Mouse (Mus musculus) liver, embryonic 14.5 days (tissue): Measurements from ENCODE around the gene Fars2. TPM values are rescaled to one million over a fixed set of nuclear protein-coding genes. Genes with fewer than 3 reads are reported as not detected.

Experiments used
- ATAC-seq: fragments of 200-750 bp; cut with Nextera tagmentation; 2 replicates; pipeline ENCODE4 v1.8.0; 2017; ENCODE audit warnings: moderate number of reproducible peaks, mild to moderate bottlenecking, moderate library complexity; ENCODE audit not compliant: insufficient read depth
- DNase-seq, 3 experiments: peaks; one replicate each; pipeline ENCODE4 v3.0.0-alpha.2; 2012 to 2013; ENCODE audit warnings: low read depth in 3 of 3, low spot score in 3 of 3
- H3K27ac ChIP-seq: fragments of 300-500 bp; sonication (generic); 2 replicates; pipeline ENCODE4 v1.5.1; 2014; ENCODE audit warnings: moderate library complexity, mild to moderate bottlenecking, control low read depth, inconsistent platforms
- H3K27me3 ChIP-seq: fragments of 300-500 bp; sonication (generic); 2 replicates; pipeline ENCODE4 v1.6.1; 2014; ENCODE audit warnings: mild to moderate bottlenecking, low read length, moderate library complexity; ENCODE audit not compliant: control insufficient read depth, insufficient read depth
- H3K36me3 ChIP-seq: fragments of 300-500 bp; sonication (generic); replicated peaks from 2 replicates; pipeline ENCODE4 v1.6.1; 2014; ENCODE audit warnings: low read depth; ENCODE audit not compliant: control insufficient read depth, insufficient read depth
- H3K4me1 ChIP-seq, 2 experiments: fragments of 200-500 bp in 1 of 2; fragments of 300-500 bp in 1 of 2; sonication (generic) in 1 of 2; replicated peaks; 2 replicates each; pipeline ENCODE4 v1.6.1; 2012 to 2014; ENCODE audit warnings: antibody characterized with exemption in 1 of 2, inconsistent platforms in 1 of 2, low read length in 1 of 2; ENCODE audit not compliant: control insufficient read depth in 2 of 2, insufficient read depth in 2 of 2
- H3K4me2 ChIP-seq: fragments of 300-500 bp; sonication (generic); 2 replicates; pipeline ENCODE4 v1.6.1; 2014; ENCODE audit warnings: low read depth, mild to moderate bottlenecking, control low read depth, moderate library complexity
- H3K4me3 ChIP-seq, 2 experiments: fragments of 200-500 bp in 1 of 2; fragments of 300-500 bp in 1 of 2; sonication (generic) in 1 of 2; 2 replicates each; pipeline ENCODE4 v1.5.1; 2012 to 2014; ENCODE audit warnings: low read depth in 2 of 2, low read length in 2 of 2, mild to moderate bottlenecking in 2 of 2, control low read depth in 1 of 2, inconsistent platforms in 1 of 2, moderate library complexity in 1 of 2; ENCODE audit not compliant: insufficient read depth in 1 of 2
- H3K9ac ChIP-seq: fragments of 300-500 bp; sonication (generic); replicated peaks from 2 replicates; pipeline ENCODE4 v1.6.1; 2014; ENCODE audit warnings: mild to moderate bottlenecking, control low read depth, moderate library complexity
- H3K9me3 ChIP-seq: fragments of 300-500 bp; sonication (generic); 2 replicates; pipeline ENCODE4 v1.6.1; 2016; ENCODE audit warnings: low read length, mixed read lengths; ENCODE audit not compliant: control insufficient read depth
- CTCF ChIP-seq: IDR thresholded peaks from 2 replicates; pipeline ENCODE4 v1.5.1; 2016; ENCODE audit warnings: antibody characterized with exemption, low read depth, control low read depth
- EP300 ChIP-seq: IDR thresholded peaks from 2 replicates; pipeline ENCODE4 v1.6.1; 2016; ENCODE audit warnings: antibody characterized with exemption, low read depth
- WGBS: fragments of 180-500 bp; shearing (Covaris S2); extraction: QIAGEN DNeasy Blood & Tissue Kit; methylation state at CpG from one replicate; pipeline ENCODE4 v1.1.7; 2014; ENCODE audit not compliant: insufficient replicate concordance; 5-methylcytosine and 5-hydroxymethylcytosine counted together
- polyA plus RNA-seq, 2 experiments: library from polyadenylated mRNA; depleted of rRNA in 1 of 2; stranded (reverse) in 1 of 2; unstranded in 1 of 2; fragments of >200 nt; fragmentation: Nextera tagmentation in 1 of 2; extraction: Ambion mirVana in 1 of 2; gene quantifications; 2 replicates each; pipeline versions ENCODE4 v1.2.1 to v1.2.3; 2012 to 2014

The Fars2 gene
- polyA plus RNA-seq, 2 experiments: 18.8 to 23.0 TPM

DNA sequence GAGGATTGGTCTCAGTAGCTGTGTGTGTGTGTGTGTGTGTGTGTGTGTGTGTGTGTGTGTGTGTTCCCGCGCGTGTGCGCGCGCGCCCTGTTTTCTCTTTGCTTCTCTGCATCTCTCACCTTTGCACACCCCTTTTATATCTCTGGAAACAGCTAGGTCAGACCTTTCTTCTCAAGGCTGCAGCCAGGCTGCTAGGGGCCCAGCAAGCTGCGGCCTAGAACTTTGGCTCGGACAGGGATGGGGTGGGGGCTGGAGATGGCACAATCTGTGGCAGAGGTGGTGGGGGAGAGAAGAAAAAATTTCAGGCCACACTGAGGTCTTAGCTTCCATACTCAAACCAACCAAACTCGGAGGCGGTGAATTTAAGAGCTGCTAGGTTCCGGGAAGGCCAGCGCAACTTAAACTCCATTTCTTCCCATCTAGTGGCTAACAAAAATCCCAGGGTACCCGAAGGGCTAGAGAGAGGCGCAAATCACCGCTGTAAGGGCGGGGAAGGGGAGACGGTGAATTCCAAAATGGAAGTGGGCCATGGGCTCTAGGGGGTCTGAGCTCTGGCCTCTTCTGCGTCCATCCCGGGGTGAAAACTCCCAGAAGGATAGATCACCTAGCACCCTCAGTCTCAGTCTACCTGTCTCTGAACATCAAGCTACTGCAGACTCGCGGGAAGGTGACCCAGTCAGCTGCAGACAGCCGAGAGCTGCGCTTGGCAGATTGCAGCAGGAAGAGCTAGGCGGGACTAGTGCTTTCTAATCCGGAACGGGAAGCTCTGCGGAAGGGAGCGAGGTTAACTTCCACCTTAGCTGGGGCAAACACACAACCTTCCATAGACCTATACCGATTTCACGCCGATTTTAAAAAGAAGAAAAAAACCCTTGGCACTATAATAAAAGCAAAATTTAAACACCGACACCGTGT lies 614.1 kb downstream of the Fars2 start:
- Histone ChIP-seq H3K9ac (no peak overlapping the region), H3K27me3 (peaks cover 96% of the 10 kb centered on the region), H3K9me3 (no peaks in the 10 kb centered on the region), H3K4me2 (peak overlapping the region; percentile 58), H3K36me3 (no peaks in the 10 kb centered on the region), H3K4me3 (peak overlapping the region; percentile 14 to 39), H3K27ac (no peak overlapping the region), H3K4me1 (no peaks in the 10 kb centered on the region)
- ATAC-seq (no peak), DNase-seq (no peak)
- TF ChIP-seq EP300 (no peak), CTCF (no peak)
- WGBS: 6% methylated on average over 34 of the region's 34 CpGs

DNA sequence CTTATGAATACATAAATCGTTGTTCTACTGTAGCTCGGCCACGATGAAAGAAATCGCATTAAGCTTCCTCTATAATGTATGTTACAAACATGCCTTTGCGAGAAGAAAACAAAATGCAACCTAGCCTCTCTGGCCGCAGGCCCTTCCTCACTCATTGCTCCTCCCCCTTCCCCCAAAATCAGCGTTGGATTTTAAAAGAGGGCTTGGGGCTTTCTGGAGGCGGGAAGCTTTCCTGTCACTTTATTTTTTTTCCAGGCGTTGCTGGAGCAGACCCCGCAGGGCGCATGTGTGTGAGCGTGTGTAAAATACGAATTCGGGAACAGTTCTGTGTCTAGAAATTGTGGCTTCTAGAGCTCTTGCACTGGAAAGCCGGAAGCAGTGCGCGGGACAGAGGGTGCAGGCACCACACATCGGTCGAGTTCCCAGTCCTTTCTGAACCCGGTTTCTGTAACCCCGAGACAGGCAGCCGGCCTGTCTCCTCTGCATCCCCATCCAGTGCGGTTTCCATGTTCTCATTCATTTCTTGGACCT lies 614.8 kb downstream of the Fars2 start:
- peak overlapping the region; percentile 25 to 39; a peak in 3 of 4 replicates for H3K4me3 ChIP-seq
- no peaks in the 10 kb centered on the region for H3K36me3 ChIP-seq
- no peak overlapping the region for H3K27ac ChIP-seq
- H3K4me2 ChIP-seq: peak overlapping the region; percentile 58
- H3K9me3 ChIP-seq: no peaks in the 10 kb centered on the region
- TF ChIP-seq EP300 (no peak), CTCF (no peak)
- no peaks in the 10 kb centered on the region; a peak in 1 of 4 replicates for H3K4me1 ChIP-seq
- ATAC-seq (no peak), DNase-seq (no peak)
- under 1% methylated on average over 23 of the region's 23 CpGs for WGBS
- H3K27me3 ChIP-seq: peaks cover 95% of the 10 kb centered on the region
- no peak overlapping the region for H3K9ac ChIP-seq

DNA sequence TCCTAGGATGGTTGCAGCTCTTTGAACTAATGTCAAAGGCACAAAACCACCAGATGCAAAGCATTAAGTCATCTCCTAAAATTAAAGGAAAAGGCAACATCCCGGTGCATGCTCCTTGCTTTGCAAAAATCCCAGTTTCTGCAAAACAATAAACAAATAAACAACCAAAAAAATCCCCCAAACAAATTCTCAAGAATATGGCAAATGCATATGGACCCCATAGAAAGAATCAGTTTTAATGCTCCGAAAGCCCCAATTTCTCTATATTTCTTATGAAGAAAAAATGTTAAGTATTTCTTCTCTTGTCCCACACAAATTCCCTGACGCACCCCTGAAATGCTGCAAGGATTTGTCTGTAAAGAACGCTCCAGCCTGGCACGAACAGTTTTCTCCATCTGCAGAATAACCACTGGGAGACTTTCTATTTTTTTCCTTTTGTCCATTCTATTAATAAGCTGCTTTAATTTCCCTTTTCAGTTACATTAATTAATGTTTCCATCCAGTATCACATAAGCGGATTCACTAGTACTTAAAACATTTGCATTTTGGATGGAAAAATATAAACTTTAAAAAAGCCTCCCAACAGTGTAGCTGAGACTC lies 615.8 kb downstream of the Fars2 start:
- TF ChIP-seq EP300 (no peak), CTCF (no peak)
- Histone ChIP-seq H3K4me2 (peak overlapping the region; percentile 58), H3K36me3 (no peaks in the 10 kb centered on the region), H3K4me3 (peak overlapping the region in 1 of 2 experiments; percentile 38; a peak in 2 of 4 replicates), H3K27ac (no peak overlapping the region), H3K9ac (no peak overlapping the region), H3K9me3 (no peaks in the 10 kb centered on the region), H3K4me1 (no peaks in the 10 kb centered on the region; a peak in 1 of 4 replicates), H3K27me3 (peaks cover 88% of the 10 kb centered on the region)
- 8% methylated on average over 6 of the region's 6 CpGs for WGBS
- ATAC-seq (no peak), DNase-seq (no peak)

DNA sequence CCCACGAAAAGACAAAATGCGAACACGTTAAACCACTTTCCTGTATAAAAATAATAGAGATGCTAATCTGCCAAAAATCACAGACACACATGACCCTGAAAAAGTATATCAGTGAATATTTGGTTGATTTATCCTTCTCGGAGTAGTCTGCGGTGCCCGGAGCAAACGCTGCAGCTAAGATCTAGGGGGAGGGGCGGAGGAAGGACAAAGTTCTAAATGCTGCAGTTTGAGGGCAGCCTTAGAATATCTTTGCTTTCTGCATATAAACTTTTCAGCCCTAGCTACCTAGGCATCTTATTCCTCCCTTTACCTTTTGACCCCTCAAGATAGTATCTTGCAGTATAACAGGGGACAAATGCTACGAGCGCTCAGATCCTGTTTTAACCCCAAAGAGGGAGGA lies 616.4 kb downstream of the Fars2 start:
- Histone ChIP-seq H3K9me3 (no peaks in the 10 kb centered on the region), H3K4me2 (no peak overlapping the region), H3K9ac (no peak overlapping the region), H3K4me1 (no peaks in the 10 kb centered on the region; a peak in 1 of 4 replicates), H3K27ac (no peak overlapping the region), H3K27me3 (peaks cover 83% of the 10 kb centered on the region), H3K36me3 (no peaks in the 10 kb centered on the region), H3K4me3 (peak overlapping the region in 1 of 2 experiments; percentile 38; a peak in 2 of 4 replicates)
- TF ChIP-seq EP300 (no peak), CTCF (no peak)
- DNase-seq (no peak), ATAC-seq (no peak)
- 2% methylated on average over 10 of the region's 10 CpGs for whole genome bisulfite sequencing
